Mouse (Mus musculus): ENCODE measurements around the gene Col4a2.

Col4a2 gene

GRCm38 (mm10) chr8:11357921-11358436, 45.4 kb downstream of the Col4a2 start:
- no peak for DNase-seq (ENCODE audit: low read depth, low spot score)

- no peak for DNase-seq (ENCODE audit: low read depth, low spot score)
These were observed 47.2 kb downstream of the Col4a2 start for GRCm38 (mm10) chr8:11359846-11360245.

GRCm38 (mm10) chr8:11361546-11362277, 49.1 kb downstream of the Col4a2 start:
- DNase-seq (ENCODE audit: low read depth, low spot score) = no peak

- DNase-seq (ENCODE audit: low read depth, low spot score) = peak; percentile 36
These were observed 49.9 kb downstream of the Col4a2 start for GRCm38 (mm10) chr8:11362278-11363214.

- no peak for DNase-seq (ENCODE audit: low read depth, low spot score)
These were observed 50.9 kb downstream of the Col4a2 start for GRCm38 (mm10) chr8:11363340-11364126.

GRCm38 (mm10) chr8:11366251-11366650, 53.6 kb downstream of the Col4a2 start:
- no peak for DNase-seq (ENCODE audit: low read depth, low spot score)

GRCm38 (mm10) chr8:11366741-11367140, 54.1 kb downstream of the Col4a2 start:
- no peak for DNase-seq (ENCODE audit: low read depth, low spot score)

- no peak for DNase-seq (ENCODE audit: low read depth, low spot score)
These were observed 55.1 kb downstream of the Col4a2 start for GRCm38 (mm10) chr8:11367670-11368069.

- DNase-seq (ENCODE audit: low read depth, low spot score) = no peak
These were observed 57.1 kb downstream of the Col4a2 start for GRCm38 (mm10) chr8:11369526-11370203.

GRCm38 (mm10) chr8:11371347-11371746, 58.7 kb downstream of the Col4a2 start:
- no peak for DNase-seq (ENCODE audit: low read depth, low spot score)

GRCm38 (mm10) chr8:11372080-11372479, 59.5 kb downstream of the Col4a2 start:
- no peak for DNase-seq (ENCODE audit: low read depth, low spot score)

- no peak for DNase-seq (ENCODE audit: low read depth, low spot score)
These were observed 61.2 kb downstream of the Col4a2 start for GRCm38 (mm10) chr8:11373643-11374325.

GRCm38 (mm10) chr8:11374326-11375076, 61.9 kb downstream of the Col4a2 start:
- DNase-seq (ENCODE audit: low read depth, low spot score) = no peak

GRCm38 (mm10) chr8:11375749-11376438, 63.3 kb downstream of the Col4a2 start:
- no peak for DNase-seq (ENCODE audit: low read depth, low spot score)

GRCm38 (mm10) chr8:11377391-11378210, 65.0 kb downstream of the Col4a2 start:
- no peak for DNase-seq (ENCODE audit: low read depth, low spot score)

GRCm38 (mm10) chr8:11379590-11379989, 67.0 kb downstream of the Col4a2 start:
- no peak for DNase-seq (ENCODE audit: low read depth, low spot score)

- no peak for DNase-seq (ENCODE audit: low read depth, low spot score)
These were observed 68.9 kb downstream of the Col4a2 start for GRCm38 (mm10) chr8:11381544-11381943.

All from embryo, embryonic 11.5 days (tissue).